ENCODE assay signal across 13 mouse cellular contexts in the genomic region with DNA sequence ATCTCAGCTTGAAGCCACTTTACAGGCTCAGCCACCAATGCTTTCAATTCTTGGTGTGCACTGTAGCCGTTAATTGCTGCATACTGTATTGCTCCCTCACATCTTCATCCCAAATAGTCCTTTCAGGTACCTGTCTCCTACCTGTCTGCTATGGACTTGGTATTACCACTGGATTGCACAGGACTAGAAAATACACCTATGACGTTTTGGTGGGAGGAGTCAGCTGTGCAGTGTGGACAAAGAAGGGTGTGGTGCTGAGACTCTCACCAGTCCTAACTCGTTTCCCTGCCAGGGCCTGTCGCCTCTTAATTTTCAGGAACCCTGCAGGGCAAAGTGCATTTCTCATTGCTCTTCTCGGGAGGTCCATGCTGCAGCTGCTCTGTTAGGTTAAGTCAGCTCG. TPM values are rescaled to one million over a fixed set of nuclear protein-coding genes. Genes with fewer than 3 reads are reported as not detected.
DNase-seq lines count a peak whose midpoint lies in the region; ATAC-seq lines count a peak whose summit lies in the region.
"Had no signal": no experiment of that assay in that cellular context is flagged by ENCODE, and none has a peak within 500 bp of the region (broad histone marks: within the 10 kb centered on the region; RNA-seq: fewer than 3 reads in every experiment).

No protein-coding gene starts in this region.

- H3K9me3 ChIP-seq in intestine, embryonic 14.5 days (ENCODE audit: control insufficient read depth, low read length) = no peaks in the 10 kb centered on the region
- H3K9me3 ChIP-seq: limb, embryonic 13.5 days had no signal

- H3K9ac ChIP-seq in intestine, embryonic 14.5 days (ENCODE audit: low read length) = no peak overlapping the region
- H3K9ac ChIP-seq: limb, embryonic 13.5 days had no signal

- ATAC-seq in intestine, embryonic 14.5 days (replicated peaks; ENCODE audit: low FRiP score, low TSS enrichment, low read depth) = peak; percentile 86
- ATAC-seq in frontal cortex, adult (ENCODE audit: low TSS enrichment) = no peak
- ATAC-seq: activated CD4-positive, CD25-positive, alpha-beta regulatory T cell, adult 4 months had no signal

- no peak overlapping the region for H3K27ac ChIP-seq in intestine, embryonic 14.5 days (ENCODE audit: low read depth)
- H3K27ac ChIP-seq: limb, embryonic 13.5 days had no signal

- 67% methylated on average over 6 of the region's 6 CpGs for WGBS in intestine, embryonic 14.5 days

- H3K4me1 ChIP-seq in intestine, embryonic 14.5 days (replicated peaks; ENCODE audit: control insufficient read depth, insufficient read depth, low read length) = no peaks in the 10 kb centered on the region
- H3K4me1 ChIP-seq: limb, embryonic 13.5 days had no signal

- H3K4me3 ChIP-seq in intestine, embryonic 14.5 days (ENCODE audit: low read depth, low read length) = no peak overlapping the region
- H3K4me3 ChIP-seq: erythroblast, embryonic 14.5 days; limb, embryonic 13.5 days had no signal

- H3K36me3 ChIP-seq in intestine, embryonic 14.5 days (ENCODE audit: control insufficient read depth, insufficient read depth, low read length) = peaks cover 23% of the 10 kb centered on the region

- H3K27me3 ChIP-seq in intestine, embryonic 14.5 days (replicated peaks; ENCODE audit: control insufficient read depth, insufficient read depth, low read length) = no peaks in the 10 kb centered on the region
- H3K27me3 ChIP-seq: limb, embryonic 13.5 days had no signal

- peak; percentile 43 to 63 for DNase-seq in urinary bladder, adult 18-20 months (ENCODE audit: low spot score in 2 of 2)
- DNase-seq in urinary bladder, adult 2 months (ENCODE audit: low spot score) = no peak
- DNase-seq in intestine, embryonic 14.5 days (ENCODE audit: low spot score) = no peak
- DNase-seq in kidney, postnatal 10 days = peak; percentile 20
- DNase-seq in urinary bladder, postnatal 36 days (ENCODE audit: low spot score in 2 of 2) = peak; percentile 66 to 74
- DNase-seq in frontal cortex, adult 2 months (ENCODE audit: extremely low spot score in 1 of 2, low spot score in 1 of 2) = no peak
- DNase-seq: thymus, postnatal 14 days had no signal

- no peak overlapping the region for H3K4me2 ChIP-seq in intestine, embryonic 14.5 days (ENCODE audit: low read length)
- H3K4me2 ChIP-seq: limb, embryonic 13.5 days had no signal

RNA-seq across cellular contexts. Expression of gene Gm20518, which starts 25.7 kb away (rescaled TPM):
- 0.60 and 0.70 TPM in 2 replicates for polyA plus RNA-seq in urinary bladder, adult 2 months (2012; rRNA removed)
- 0.20 and 0.37 TPM in 2 replicates for polyA plus RNA-seq in intestine, embryonic 14.5 days (2014; fragmentation: Nextera tagmentation; extraction: Ambion mirVana)
- 2.3 and 2.7 TPM in 2 replicates for polyA plus RNA-seq in frontal cortex, adult 2 months (2012; rRNA removed)

RNA-seq across cellular contexts. Expression of gene Car15, which starts 27.6 kb away (rescaled TPM):
- polyA plus RNA-seq in urinary bladder, adult 2 months (2012; rRNA removed) = 2.3 and 4.0 TPM in 2 replicates
- 2.4 and 2.7 TPM in 2 replicates for polyA plus RNA-seq in intestine, embryonic 14.5 days (2014; fragmentation: Nextera tagmentation; extraction: Ambion mirVana)
- 16.3 and 19.9 TPM in 2 replicates for polyA plus RNA-seq in frontal cortex, adult 2 months (2012; rRNA removed)

RNA-seq across cellular contexts. Expression of gene Tssk1, which starts 28.3 kb away (rescaled TPM):
- polyA plus RNA-seq in urinary bladder, adult 2 months (2012; rRNA removed) = 0.07 and 0.08 TPM in 2 replicates
- polyA plus RNA-seq in intestine, embryonic 14.5 days (2014; fragmentation: Nextera tagmentation; extraction: Ambion mirVana) = not detected in 2 replicates
- 0.04 and 0.08 TPM in 2 replicates for polyA plus RNA-seq in frontal cortex, adult 2 months (2012; rRNA removed)
- polyA plus RNA-seq: activated CD4-positive, CD25-positive, alpha-beta regulatory T cell, adult 4 months; erythroblast, embryonic 14.5 days; spleen, adult 2 months had no signal

RNA-seq across cellular contexts. Expression of gene Dgcr2, which starts 32.6 kb away (rescaled TPM):
- polyA plus RNA-seq in urinary bladder, adult 2 months (2012; rRNA removed) = 48.7 and 50.0 TPM in 2 replicates
- polyA plus RNA-seq in intestine, embryonic 14.5 days (2014; fragmentation: Nextera tagmentation; extraction: Ambion mirVana) = 82.5 and 83.3 TPM in 2 replicates
- polyA plus RNA-seq in frontal cortex, adult 2 months (2012; rRNA removed) = 87.2 and 95.4 TPM in 2 replicates

RNA-seq across cellular contexts. Expression of gene Tssk2, which starts 32.7 kb away (rescaled TPM):
- not detected in 2 replicates for polyA plus RNA-seq in urinary bladder, adult 2 months (2012; rRNA removed)
- polyA plus RNA-seq in intestine, embryonic 14.5 days (2014; fragmentation: Nextera tagmentation; extraction: Ambion mirVana) = not detected in 2 replicates
- not detected in 2 replicates for polyA plus RNA-seq in frontal cortex, adult 2 months (2012; rRNA removed)
- polyA plus RNA-seq: activated CD4-positive, CD25-positive, alpha-beta regulatory T cell, adult 4 months; erythroblast, embryonic 14.5 days; heart, postnatal 0 days; limb, embryonic 13.5 days; spleen, adult 2 months had no signal

Comparison
In these comparisons a context has a peak if more than half of its experiments do, and no peak if none do; other contexts are left out.
1. DNase-seq: peak in urinary bladder, adult 18-20 months (2 of 2), kidney, postnatal 10 days (single experiment) and urinary bladder, postnatal 36 days (2 of 2); none in urinary bladder, adult 2 months (single experiment), intestine, embryonic 14.5 days (single experiment) and frontal cortex, adult 2 months (0 of 2).